Mouse (Mus musculus) forebrain, embryonic 15.5 days (tissue): ENCODE results near the gene Ergic1. TPM values are rescaled to one million over a fixed set of nuclear protein-coding genes. Genes with fewer than 3 reads are reported as not detected.
A peak's percentile ranks its signal among the peaks of the same experiment; 100 is the strongest.

Experiments
- ATAC-seq: fragments of 200-750 bp; cut with Nextera tagmentation; replicated peaks from 2 replicates; pipeline ENCODE4 v1.8.0; 2017; ENCODE audit warnings: mild to moderate bottlenecking, moderate TSS enrichment, moderate library complexity
- H3K27ac ChIP-seq: fragments of 300-500 bp; sonication (generic); replicated peaks from 2 replicates; pipeline ENCODE4 v1.5.1; 2015; ENCODE audit warnings: mild to moderate bottlenecking, inconsistent platforms
- H3K27me3 ChIP-seq: fragments of 300-500 bp; sonication (generic); 2 replicates; pipeline ENCODE4 v1.6.1; 2015; ENCODE audit warnings: inconsistent platforms
- H3K36me3 ChIP-seq: fragments of 300-500 bp; sonication (generic); 2 replicates; pipeline ENCODE4 v1.6.1; 2015; ENCODE audit warnings: mild to moderate bottlenecking, inconsistent platforms
- H3K4me1 ChIP-seq: fragments of 300-500 bp; sonication (generic); 2 replicates; pipeline ENCODE4 v1.6.1; 2015; ENCODE audit warnings: inconsistent platforms
- H3K4me2 ChIP-seq: fragments of 300-500 bp; sonication (generic); replicated peaks from 2 replicates; pipeline ENCODE4 v1.6.1; 2015; ENCODE audit warnings: mild to moderate bottlenecking, inconsistent platforms
- H3K4me3 ChIP-seq: fragments of 300-500 bp; sonication (generic); 2 replicates; pipeline ENCODE4 v1.5.1; 2015; ENCODE audit warnings: mild to moderate bottlenecking, inconsistent platforms
- H3K9ac ChIP-seq: fragments of 300-500 bp; sonication (generic); replicated peaks from 2 replicates; pipeline ENCODE4 v1.6.1; 2015; ENCODE audit warnings: mild to moderate bottlenecking, inconsistent platforms
- H3K9me3 ChIP-seq: fragments of 300-500 bp; sonication (generic); 2 replicates; pipeline ENCODE4 v1.6.1; 2016; ENCODE audit warnings: inconsistent platforms
- WGBS: fragments of 180-500 bp; shearing (Covaris S2); methylation state at CpG from one replicate; pipeline ENCODE4 v1.1.7; 2015; ENCODE audit warnings: mixed read lengths; 5-methylcytosine and 5-hydroxymethylcytosine counted together
- polyA plus RNA-seq: library from polyadenylated mRNA; unstranded; fragments of >200 nt; fragmentation: Nextera tagmentation; extraction: Ambion mirVana; gene quantifications from 2 replicates; pipeline ENCODE4 v1.2.1, GENCODE M21; 2015

Ergic1 gene
- polyA plus RNA-seq, 1 experiment from 2014 or later, result 98.7 TPM

DNA sequence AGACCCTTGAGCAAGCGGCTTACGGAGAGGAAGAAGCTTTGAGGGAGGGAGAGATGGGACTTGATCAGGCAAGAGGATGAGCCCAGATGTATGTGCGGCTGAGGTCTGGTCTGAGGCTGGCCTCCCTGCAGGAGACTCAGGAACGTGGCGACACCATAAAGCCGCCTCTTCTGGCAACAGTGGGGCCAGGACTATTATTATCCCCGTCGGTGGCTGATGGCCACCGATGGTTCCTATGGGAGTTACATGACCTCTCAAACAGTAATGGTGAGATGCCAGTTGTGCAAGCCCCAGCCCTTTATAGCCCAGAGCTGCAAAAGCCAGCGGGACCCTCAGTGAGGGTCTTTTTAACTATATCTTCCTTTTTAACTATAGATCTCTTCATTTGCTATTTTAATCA lies 63.7 kb downstream of the Ergic1 start:
- Histone ChIP-seq H3K4me1 (no peaks in the 10 kb centered on the region), H3K4me3 (no peak overlapping the region), H3K9me3 (no peaks in the 10 kb centered on the region), H3K4me2 (no peak overlapping the region), H3K27ac (no peak overlapping the region), H3K27me3 (no peaks in the 10 kb centered on the region), H3K9ac (no peak overlapping the region), H3K36me3 (peaks cover 60% of the 10 kb centered on the region)
- WGBS, result 93% methylated on average over 10 of the region's 10 CpGs
- ATAC-seq, result no peak

GRCm38 (mm10) chr17:26625521-26626010 lies 64.3 kb downstream of the Ergic1 start:
- Histone ChIP-seq H3K27me3 (no peaks in the 10 kb centered on the region), H3K4me1 (no peaks in the 10 kb centered on the region), H3K36me3 (peaks cover 66% of the 10 kb centered on the region), H3K9me3 (no peaks in the 10 kb centered on the region), H3K9ac (no peak overlapping the region), H3K4me2 (no peak overlapping the region), H3K4me3 (no peak overlapping the region), H3K27ac (no peak overlapping the region)
- WGBS, result 95% methylated on average over 2 of the region's 2 CpGs
- ATAC-seq, result no peak

GRCm38 (mm10) chr17:26628479-26628878 lies 67.2 kb downstream of the Ergic1 start:
- no peak overlapping the region for H3K4me3 ChIP-seq
- H3K27ac ChIP-seq, result no peak overlapping the region
- 84% methylated on average over 6 of the region's 6 CpGs for WGBS
- no peaks in the 10 kb centered on the region for H3K9me3 ChIP-seq
- H3K36me3 ChIP-seq, result peaks cover 88% of the 10 kb centered on the region
- H3K4me1 ChIP-seq, result no peaks in the 10 kb centered on the region
- ATAC-seq, result no peak
- no peaks in the 10 kb centered on the region for H3K27me3 ChIP-seq
- H3K4me2 ChIP-seq, result no peak overlapping the region
- H3K9ac ChIP-seq, result no peak overlapping the region

- no peak for ATAC-seq
- no peak overlapping the region for H3K9ac ChIP-seq
- WGBS, result 91% methylated on average over 3 of the region's 3 CpGs
- no peak overlapping the region for H3K27ac ChIP-seq
- H3K27me3 ChIP-seq, result no peaks in the 10 kb centered on the region
- no peaks in the 10 kb centered on the region for H3K9me3 ChIP-seq
- H3K4me2 ChIP-seq, result no peak overlapping the region
- H3K4me1 ChIP-seq, result no peaks in the 10 kb centered on the region
- no peak overlapping the region for H3K4me3 ChIP-seq
- H3K36me3 ChIP-seq, result peaks cover 88% of the 10 kb centered on the region
These were observed 67.6 kb downstream of the Ergic1 start for GRCm38 (mm10) chr17:26628936-26629335.

GRCm38 (mm10) chr17:26631811-26632327 lies 70.6 kb downstream of the Ergic1 start:
- H3K27me3 ChIP-seq, result no peaks in the 10 kb centered on the region
- ATAC-seq, result no peak
- no peak overlapping the region for H3K4me2 ChIP-seq
- peaks cover 83% of the 10 kb centered on the region for H3K36me3 ChIP-seq
- no peak overlapping the region for H3K27ac ChIP-seq
- no peaks in the 10 kb centered on the region for H3K9me3 ChIP-seq
- H3K9ac ChIP-seq, result no peak overlapping the region
- WGBS, result 84% methylated on average over 8 of the region's 8 CpGs
- H3K4me1 ChIP-seq, result no peaks in the 10 kb centered on the region
- H3K4me3 ChIP-seq, result no peak overlapping the region

DNA sequence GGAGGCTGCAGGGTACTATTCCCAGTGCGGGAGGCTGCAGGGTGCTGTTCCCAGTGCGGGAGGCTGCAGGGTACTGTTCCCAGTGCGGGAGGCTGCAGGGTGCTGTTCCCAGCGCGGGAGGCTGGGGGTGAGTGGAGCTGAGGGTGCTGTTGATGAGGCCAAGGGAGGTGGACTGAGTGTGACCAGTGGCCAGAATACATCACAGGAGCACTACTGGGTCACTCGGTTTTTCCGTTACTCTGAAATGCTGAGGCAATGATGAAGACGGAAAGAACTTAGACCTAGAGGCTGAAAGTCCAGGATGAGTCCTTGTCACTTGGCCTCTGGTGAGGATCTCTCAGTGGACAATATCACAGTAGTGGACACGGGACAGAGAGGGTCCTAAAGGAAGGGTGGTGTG lies 71.9 kb downstream of the Ergic1 start:
- no peaks in the 10 kb centered on the region for H3K4me1 ChIP-seq
- no peak overlapping the region for H3K27ac ChIP-seq
- H3K9me3 ChIP-seq, result no peaks in the 10 kb centered on the region
- H3K36me3 ChIP-seq, result peaks cover 80% of the 10 kb centered on the region
- no peak overlapping the region for H3K4me2 ChIP-seq
- H3K9ac ChIP-seq, result no peak overlapping the region
- WGBS, result 94% methylated on average over 9 of the region's 9 CpGs
- ATAC-seq, result no peak
- no peak overlapping the region for H3K4me3 ChIP-seq
- no peaks in the 10 kb centered on the region for H3K27me3 ChIP-seq

GRCm38 (mm10) chr17:26633926-26634325 lies 72.6 kb downstream of the Ergic1 start:
- no peak for ATAC-seq
- H3K36me3 ChIP-seq, result peaks cover 75% of the 10 kb centered on the region
- no peak overlapping the region for H3K9ac ChIP-seq
- H3K4me3 ChIP-seq, result no peak overlapping the region
- H3K27ac ChIP-seq, result no peak overlapping the region
- 96% methylated on average over 9 of the region's 9 CpGs for WGBS
- H3K9me3 ChIP-seq, result no peaks in the 10 kb centered on the region
- no peak overlapping the region for H3K4me2 ChIP-seq
- no peaks in the 10 kb centered on the region for H3K4me1 ChIP-seq
- H3K27me3 ChIP-seq, result no peaks in the 10 kb centered on the region

- Histone ChIP-seq H3K36me3 (peaks cover 75% of the 10 kb centered on the region), H3K9ac (no peak overlapping the region), H3K27ac (no peak overlapping the region), H3K4me2 (no peak overlapping the region), H3K9me3 (no peaks in the 10 kb centered on the region), H3K4me1 (no peaks in the 10 kb centered on the region), H3K27me3 (no peaks in the 10 kb centered on the region), H3K4me3 (no peak overlapping the region)
- 94% methylated on average over 7 of the region's 7 CpGs for WGBS
- no peak for ATAC-seq
These were observed 73.2 kb downstream of the Ergic1 start for GRCm38 (mm10) chr17:26634539-26634938.

GRCm38 (mm10) chr17:26635951-26636350 lies 74.7 kb downstream of the Ergic1 start:
- H3K4me3 ChIP-seq, result no peak overlapping the region
- WGBS, result 90% methylated on average over 7 of the region's 7 CpGs
- H3K4me2 ChIP-seq, result no peak overlapping the region
- no peak overlapping the region for H3K9ac ChIP-seq
- H3K27ac ChIP-seq, result no peak overlapping the region
- no peaks in the 10 kb centered on the region for H3K4me1 ChIP-seq
- H3K36me3 ChIP-seq, result peaks cover 72% of the 10 kb centered on the region
- H3K9me3 ChIP-seq, result no peaks in the 10 kb centered on the region
- ATAC-seq, result no peak
- H3K27me3 ChIP-seq, result no peaks in the 10 kb centered on the region

- Histone ChIP-seq H3K4me3 (no peak overlapping the region), H3K27ac (no peak overlapping the region), H3K4me1 (no peaks in the 10 kb centered on the region), H3K9me3 (no peaks in the 10 kb centered on the region), H3K36me3 (peaks cover 74% of the 10 kb centered on the region), H3K4me2 (no peak overlapping the region), H3K27me3 (no peaks in the 10 kb centered on the region), H3K9ac (no peak overlapping the region)
- 88% methylated on average over 4 of the region's 4 CpGs for WGBS
- no peak for ATAC-seq
These were observed 76.6 kb downstream of the Ergic1 start for GRCm38 (mm10) chr17:26637851-26638250.

GRCm38 (mm10) chr17:26638655-26639054 lies 77.4 kb downstream of the Ergic1 start:
- Histone ChIP-seq H3K4me2 (no peak overlapping the region), H3K9me3 (no peaks in the 10 kb centered on the region), H3K27me3 (no peaks in the 10 kb centered on the region), H3K9ac (no peak overlapping the region), H3K36me3 (peaks cover 77% of the 10 kb centered on the region), H3K4me1 (no peaks in the 10 kb centered on the region), H3K4me3 (no peak overlapping the region), H3K27ac (no peak overlapping the region)
- 26% methylated on average over 7 of the region's 7 CpGs for WGBS
- peak; percentile 51; the same call in 1 of the 2 replicates for ATAC-seq

GRCm38 (mm10) chr17:26639791-26640190 lies 78.5 kb downstream of the Ergic1 start:
- Histone ChIP-seq H3K4me2 (no peak overlapping the region), H3K36me3 (peaks cover 78% of the 10 kb centered on the region), H3K27me3 (no peaks in the 10 kb centered on the region), H3K9ac (no peak overlapping the region), H3K27ac (no peak overlapping the region), H3K9me3 (no peaks in the 10 kb centered on the region), H3K4me3 (no peak overlapping the region), H3K4me1 (peaks cover 8% of the 10 kb centered on the region)
- no peak for ATAC-seq
- WGBS, result 83% methylated on average over 2 of the region's 2 CpGs

DNA sequence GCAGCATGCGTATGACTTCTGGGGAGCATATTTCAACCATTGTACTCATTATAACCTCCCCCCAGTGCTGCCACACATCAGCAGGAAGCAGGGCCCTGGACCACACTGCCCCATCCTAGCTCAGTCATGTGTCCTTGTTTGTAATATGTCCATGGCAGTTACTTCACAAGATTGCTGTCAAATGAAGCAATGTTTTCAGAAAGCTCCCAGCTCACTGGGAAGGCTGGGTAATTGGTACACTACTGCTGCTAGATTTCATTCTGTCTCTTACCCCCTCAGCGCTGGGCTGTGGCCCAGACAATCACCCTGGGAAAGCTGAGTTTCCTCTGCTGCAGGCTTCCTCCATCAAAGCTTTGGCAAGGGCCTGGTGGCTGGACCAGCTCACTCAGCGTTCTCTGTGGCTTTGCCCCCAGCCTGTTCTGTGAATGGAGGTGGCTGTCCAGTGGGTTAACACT lies 79.0 kb downstream of the Ergic1 start:
- Histone ChIP-seq H3K4me3 (no peak overlapping the region), H3K4me1 (peaks cover 13% of the 10 kb centered on the region), H3K27ac (no peak overlapping the region), H3K9ac (no peak overlapping the region), H3K27me3 (no peaks in the 10 kb centered on the region), H3K36me3 (peaks cover 74% of the 10 kb centered on the region), H3K9me3 (no peaks in the 10 kb centered on the region), H3K4me2 (no peak overlapping the region)
- WGBS, result 92% methylated on average over 3 of the region's 3 CpGs
- no peak for ATAC-seq
